Mouse (Mus musculus) spleen, adult 2 months (tissue): ENCODE results near the gene Olfr1076.

ENCODE experiments used
- CTCF ChIP-seq: fragments of 200-500 bp; IDR thresholded peaks from 2 replicates; pipeline ENCODE4 v1.5.1; 2011; ENCODE audit warnings: mild to moderate bottlenecking, inconsistent platforms; ENCODE audit not compliant: insufficient read depth, insufficient read length, insufficient replicate concordance; ENCODE audit errors: extremely low read depth
- POLR2A ChIP-seq: fragments of 200-500 bp; IDR thresholded peaks from 2 replicates; pipeline ENCODE4 v1.6.1; 2011; ENCODE audit warnings: low read depth, low read length, inconsistent platforms

GRCm38 (mm10) chr2:86530991-86531390 lies 22.7 kb downstream of the Olfr1076 start:
- no peak for TF ChIP-seq CTCF
- TF ChIP-seq POLR2A = no peak
